Mouse (Mus musculus) frontal cortex, postnatal 10 days (tissue): ENCODE data around the gene Stx7.
A peak's percentile ranks its signal among the peaks of the same experiment; 100 is the strongest.
"Not testable (repeated sequence)": the region's sequence is repeated elsewhere in the genome, so short reads cannot be mapped to it uniquely, and the experiment has no call there.

ENCODE experiments used
- DNase-seq, 2 experiments: peaks; one replicate each; pipeline ENCODE4 v3.0.0; 2022; ENCODE audit warnings: low spot score in 2 of 2, mixed read lengths in 1 of 2

Gene Stx7

DNA sequence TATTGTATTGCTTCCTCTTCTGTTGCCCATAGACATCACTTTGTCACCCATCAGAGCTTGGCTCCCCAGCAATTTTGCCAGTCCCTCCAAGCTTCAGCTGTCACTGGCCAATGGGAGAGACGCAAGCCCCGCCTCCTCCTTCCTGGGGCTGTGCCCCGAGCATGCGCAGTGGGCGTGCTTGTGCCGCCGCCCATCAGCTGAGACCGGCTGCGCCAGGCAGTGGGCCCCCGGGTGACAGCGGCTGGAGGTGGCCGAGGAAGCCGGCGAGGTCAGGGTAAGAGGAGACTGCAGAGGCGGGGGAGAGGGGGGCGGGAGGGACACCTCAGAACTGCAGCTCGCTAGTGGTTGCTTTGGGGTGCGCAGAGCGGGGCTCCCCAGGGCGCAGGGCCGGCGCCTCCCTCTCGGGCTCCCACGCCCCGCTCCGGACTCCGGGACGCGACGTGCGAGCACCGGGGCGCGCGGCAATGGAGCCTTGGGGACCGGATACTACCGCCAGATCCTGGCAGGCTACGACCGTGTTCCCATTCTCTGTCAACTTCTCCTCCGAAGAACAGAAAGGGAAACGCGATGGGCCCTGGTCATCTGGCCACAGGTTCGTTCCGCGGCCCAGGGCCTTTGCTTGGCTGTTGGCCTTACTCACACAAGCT, at the start of gene Stx7:
Gene Stx7 (plus strand): TSS at position 168 of the 647 bp plus-strand sequence.
- peak; percentile 82 to 90 for DNase-seq

DNA sequence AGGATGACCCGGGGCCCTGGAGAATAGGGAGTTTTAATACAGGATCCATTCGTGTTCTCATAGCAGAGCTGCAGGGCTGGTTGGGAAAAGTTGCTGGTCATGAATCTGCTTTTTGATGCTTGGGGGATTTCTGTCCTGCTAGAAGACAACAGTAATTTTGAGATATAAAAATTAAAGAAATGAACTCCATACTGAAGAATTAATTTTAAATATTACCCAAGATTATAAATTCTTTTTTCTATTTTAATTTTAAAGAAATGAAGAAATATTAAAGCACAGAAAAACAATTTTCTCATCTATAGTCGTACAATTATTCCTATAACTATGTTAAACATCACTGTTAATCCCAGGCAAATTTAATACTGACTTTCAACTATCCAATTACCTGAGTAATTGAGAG, 47.3 kb upstream of the Stx7 start, which contains the start of gene Taar8c:
Gene Taar8c (minus strand): TSS at position 101 of the 400 bp plus-strand sequence.
- DNase-seq: not testable (repeated sequence)

DNA sequence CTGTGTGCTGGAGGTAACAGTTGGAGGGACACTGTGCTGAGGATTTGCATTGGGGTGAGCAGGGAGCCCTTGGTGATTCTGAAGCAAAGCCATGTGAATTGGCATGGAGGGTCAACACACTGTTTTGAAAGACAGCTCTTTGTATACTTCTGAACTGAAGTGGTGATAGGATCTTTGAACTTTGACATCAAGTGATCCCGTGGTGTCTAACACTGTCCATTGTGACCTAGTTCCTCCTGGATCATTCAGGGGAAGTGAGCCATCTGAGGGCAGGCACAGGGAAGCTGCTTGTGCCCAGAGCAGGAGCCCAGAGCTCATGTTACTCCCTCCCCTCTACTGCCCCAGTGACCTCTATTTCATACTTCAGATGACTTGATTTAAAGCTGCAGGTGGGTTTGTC, 45.8 kb upstream of the Stx7 start:
- not testable (repeated sequence) for DNase-seq

DNA sequence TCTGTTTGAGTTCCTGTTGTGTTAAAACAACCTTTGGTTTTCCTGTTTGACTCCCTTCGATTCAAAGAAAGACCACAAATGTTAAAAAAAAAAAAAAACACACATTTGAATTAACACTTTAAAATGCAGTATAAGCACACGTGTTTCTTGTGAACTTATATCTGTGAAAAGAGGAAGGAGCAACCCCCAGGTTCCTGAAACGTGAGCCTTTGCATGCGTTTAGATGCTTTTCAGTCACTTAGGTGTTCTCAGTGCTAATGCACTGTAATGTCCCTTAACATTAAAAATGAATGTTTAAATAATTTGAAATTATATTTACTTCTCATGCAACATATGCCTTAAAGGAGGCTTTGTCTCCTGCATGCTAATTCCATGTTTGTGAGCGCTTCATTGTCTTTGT, 41.4 kb upstream of the Stx7 start:
- DNase-seq: no peak

DNA sequence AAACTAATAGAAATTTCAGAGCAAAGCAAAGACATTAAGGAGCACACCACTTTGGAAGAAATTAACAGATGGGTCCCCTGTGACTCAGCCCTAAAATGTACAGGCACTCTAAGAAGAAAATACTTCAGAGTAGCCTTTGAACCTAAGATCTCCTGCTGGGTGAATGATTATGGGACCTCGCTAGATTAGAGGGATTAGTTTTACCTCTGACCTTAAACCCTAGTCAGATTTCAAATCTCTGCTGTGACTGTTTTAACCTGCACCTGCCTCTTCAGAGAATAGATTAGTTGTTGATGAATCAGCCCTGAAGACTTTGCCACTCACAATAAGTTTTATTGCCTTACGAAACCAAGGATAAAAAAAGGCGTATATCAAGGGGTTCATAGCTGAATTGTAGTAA, 40.9 kb upstream of the Stx7 start:
- no peak for DNase-seq

DNA sequence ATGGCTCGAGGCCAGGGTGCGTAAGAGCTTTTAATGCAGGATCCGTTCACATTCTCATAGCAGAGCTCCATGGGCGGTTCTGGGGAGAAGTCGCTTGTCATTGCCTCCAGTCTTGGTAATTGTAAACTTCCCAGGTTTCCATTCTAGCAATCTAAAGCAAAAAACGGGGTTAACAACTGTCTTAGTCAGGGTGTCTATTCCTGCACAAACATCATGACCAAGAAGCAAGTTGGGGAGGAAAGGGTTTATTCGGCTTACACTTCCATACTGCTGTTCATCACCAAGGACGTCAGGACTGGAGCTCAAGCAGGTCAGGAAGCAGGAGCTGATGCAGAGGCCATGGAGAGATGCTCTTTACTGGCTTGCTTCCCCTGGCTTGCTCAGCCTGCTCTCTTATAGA, 39.7 kb upstream of the Stx7 start, which contains the start of gene Taar9:
Gene Taar9 (minus strand): TSS at position 101 of the 400 bp plus-strand sequence.
- not testable (repeated sequence) for DNase-seq

DNA sequence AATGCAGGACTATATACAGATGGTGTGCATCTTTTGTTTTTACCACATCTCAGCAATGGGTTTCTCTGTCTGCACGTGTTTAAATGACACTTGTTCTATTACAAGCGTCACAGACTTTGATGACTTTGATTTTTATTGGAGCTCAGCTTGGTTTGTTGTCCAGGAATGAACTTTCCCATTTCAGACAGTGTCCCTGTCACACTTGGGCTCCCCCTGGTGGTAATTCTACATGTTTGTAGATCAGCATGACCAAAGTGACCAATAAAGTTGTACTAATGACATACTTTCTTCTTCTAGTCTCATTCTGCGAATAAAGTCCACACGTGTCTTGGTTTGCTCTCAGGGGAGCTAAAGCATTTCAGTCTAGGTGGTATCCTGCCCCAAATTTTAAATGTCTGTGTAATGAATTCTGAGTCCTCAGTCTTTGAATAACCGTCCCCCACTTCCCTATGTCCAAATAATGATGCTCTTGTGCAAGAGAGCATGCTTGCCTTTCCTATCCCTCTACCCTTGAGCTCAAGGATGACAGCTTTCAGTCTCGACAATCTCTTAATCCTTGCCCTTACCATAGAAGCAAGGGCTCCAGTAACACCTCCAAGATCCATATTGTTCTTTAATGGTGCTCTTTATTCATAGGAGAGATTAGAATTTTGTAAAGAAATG, 37.9 kb upstream of the Stx7 start:
- DNase-seq: no peak

DNA sequence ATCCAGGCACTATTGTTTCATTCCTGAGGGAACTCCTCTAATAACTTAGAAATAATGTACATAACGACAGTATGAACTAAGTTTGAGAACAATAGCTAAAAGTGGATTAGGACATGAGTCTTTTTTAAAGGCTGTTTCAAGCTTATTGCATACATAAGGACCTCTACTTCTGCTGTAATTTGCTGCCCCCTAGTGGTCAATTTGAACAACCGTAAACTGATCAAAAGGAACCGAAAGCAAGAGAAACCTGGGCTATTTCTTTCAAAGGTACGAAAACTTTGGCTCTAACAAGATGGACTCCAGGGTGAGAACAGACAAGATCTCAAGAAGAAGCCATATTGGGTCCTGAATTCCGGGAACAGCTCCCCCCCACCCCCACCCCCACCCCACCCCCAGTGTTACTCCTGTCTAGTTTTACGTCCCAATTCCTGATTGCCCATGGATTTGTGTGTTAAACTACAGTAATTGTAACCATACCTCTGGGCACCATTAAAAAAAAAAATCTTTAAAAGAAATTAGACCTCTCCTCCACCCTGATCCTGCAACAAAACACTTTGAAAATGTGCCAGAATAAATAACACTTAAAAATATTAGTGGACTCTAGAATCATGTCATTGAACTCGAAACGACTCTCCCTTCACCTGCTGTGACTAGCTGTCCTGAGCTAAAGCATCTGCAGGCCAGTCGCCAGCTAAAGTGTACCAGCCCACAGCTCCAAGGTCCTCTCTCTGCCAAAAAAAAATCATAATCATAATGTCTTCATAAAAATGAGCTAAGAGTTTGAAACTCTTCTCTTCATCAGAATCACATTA, 17.4 kb upstream of the Stx7 start:
- DNase-seq: peak; percentile 29 to 31

DNA sequence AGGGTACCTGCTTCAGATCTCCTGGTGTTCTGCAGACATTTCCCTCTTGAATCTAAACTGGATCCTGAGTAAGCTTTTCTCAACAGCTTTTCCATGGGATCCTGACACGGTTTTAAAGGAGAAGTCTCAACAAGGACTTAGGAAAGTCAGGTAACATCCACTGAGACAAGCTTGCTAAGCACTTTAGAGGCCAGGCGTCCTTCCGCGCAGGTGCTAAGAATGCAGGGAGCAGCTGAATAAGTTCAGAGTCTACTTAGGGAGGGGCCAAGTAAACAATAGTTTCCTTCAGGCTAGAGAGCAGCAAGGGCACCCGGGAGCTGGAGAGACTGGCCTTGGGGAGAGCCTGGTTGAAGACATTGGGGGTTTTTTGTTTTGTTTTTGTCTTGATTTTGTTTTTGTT, 16.8 kb upstream of the Stx7 start:
- DNase-seq: no peak

DNA sequence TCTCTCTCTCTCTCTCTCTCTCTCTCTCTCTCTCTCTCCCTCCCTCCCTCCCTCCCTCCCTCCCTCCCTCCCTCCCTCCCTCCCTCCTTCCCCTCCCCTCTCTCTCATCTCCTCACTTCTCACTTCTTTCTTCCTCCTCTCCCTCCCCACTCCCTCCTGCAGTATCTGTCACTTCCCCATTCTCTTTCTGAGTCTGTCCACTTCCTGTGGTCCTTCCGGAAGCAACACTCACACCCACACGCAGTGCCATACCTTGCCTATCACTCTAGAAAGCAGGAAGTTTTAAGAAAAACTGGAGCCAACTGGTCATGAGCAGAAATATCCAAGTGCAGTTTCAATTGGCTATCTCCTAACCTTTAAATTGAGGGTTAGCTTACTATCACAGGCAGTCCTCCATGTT, 16.0 kb upstream of the Stx7 start:
- DNase-seq: no peak

DNA sequence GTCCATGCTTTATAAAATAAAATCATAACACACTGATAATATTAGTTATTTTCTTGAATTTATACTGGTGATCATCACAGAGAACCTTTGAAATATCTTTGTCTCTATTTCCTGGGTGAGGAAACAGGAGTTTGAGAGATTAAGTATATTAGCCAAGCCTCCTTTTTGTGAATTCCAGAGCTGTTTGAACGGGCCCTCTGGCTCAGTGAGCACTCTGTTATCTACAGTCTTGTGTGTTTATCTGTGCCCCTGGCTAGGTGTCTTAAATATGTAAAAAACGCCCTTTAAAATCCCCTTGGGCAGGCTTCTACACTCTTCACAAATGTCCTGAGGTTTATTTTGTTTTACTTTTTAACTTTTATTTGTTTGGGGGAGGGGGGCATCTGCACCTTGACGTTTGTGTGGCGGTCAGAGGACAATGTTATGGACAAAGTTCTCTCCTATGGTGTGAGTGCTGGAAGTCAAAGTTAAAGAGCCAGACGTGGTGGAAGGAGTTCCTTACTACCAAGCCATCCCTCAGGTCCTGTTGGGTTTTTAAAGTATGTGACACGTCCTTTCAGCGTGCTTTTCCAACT, 14.9 kb upstream of the Stx7 start:
- no peak for DNase-seq

DNA sequence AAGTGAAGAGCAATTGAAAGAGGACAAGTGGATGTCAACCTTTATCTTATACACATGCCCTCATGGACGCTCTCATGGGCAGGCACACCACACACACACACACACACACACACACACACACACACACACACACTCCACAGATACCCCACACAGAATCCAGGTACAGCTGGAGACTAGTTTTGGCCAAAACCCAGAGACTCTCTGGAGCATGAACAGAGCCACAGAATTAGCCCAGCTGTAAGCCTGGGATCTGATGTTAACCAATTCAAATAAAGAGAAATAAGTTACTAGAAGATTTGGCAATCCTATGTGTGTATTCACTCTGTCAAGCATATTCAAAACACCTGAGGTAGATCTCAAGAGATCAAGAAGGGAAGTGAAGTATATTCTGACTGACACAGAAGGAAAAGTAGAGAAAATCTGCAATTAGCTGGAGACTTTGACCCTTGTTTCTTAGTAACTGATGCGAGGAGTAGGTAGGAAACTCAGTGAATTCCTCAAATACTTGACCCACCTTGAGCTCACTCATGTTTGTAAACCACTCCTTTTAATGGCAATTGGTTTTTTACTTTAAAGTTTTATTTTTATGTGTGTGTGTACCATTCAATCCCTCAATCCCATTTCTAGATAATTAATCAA, 10.4 kb upstream of the Stx7 start:
- DNase-seq: no peak

DNA sequence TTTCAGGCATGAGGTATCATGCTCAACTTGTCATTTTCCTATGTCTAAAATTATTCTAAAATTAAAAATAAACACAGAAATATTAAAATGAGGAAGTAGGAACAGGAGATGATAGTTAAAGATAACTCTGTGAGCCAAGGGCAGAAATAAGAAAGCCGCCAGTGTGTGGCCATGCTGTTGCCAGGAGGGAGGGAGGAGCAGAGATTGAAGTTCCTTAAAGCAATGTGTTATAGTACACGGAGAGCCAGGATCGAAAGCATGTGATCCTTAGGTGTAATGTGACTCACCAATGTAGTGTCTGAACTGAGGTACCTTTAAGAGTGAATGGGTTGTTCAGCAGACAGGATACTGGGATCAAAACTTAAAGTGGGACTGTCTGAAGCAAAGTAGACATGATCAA, 6.4 kb upstream of the Stx7 start:
- no peak for DNase-seq

DNA sequence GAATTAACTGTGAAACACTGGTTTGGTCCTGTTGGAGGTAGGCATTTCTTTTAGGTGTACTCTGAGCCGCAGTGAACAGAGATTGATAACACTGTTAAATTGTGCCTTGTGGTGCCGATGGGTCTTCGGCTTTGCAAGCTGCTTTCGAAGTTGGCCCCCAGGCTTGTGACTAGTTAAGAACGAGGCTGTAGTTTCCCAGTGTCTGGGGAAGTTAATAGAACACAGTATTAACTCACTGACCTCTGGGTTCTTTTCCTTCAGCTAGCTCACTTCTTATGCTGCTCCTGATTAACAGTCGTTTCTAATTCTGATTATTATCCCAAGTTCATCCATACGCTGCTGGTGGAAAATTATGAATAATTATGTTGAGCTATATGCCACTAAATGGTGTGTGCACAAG, 984 bp downstream of the Stx7 start:
- DNase-seq: no peak

DNA sequence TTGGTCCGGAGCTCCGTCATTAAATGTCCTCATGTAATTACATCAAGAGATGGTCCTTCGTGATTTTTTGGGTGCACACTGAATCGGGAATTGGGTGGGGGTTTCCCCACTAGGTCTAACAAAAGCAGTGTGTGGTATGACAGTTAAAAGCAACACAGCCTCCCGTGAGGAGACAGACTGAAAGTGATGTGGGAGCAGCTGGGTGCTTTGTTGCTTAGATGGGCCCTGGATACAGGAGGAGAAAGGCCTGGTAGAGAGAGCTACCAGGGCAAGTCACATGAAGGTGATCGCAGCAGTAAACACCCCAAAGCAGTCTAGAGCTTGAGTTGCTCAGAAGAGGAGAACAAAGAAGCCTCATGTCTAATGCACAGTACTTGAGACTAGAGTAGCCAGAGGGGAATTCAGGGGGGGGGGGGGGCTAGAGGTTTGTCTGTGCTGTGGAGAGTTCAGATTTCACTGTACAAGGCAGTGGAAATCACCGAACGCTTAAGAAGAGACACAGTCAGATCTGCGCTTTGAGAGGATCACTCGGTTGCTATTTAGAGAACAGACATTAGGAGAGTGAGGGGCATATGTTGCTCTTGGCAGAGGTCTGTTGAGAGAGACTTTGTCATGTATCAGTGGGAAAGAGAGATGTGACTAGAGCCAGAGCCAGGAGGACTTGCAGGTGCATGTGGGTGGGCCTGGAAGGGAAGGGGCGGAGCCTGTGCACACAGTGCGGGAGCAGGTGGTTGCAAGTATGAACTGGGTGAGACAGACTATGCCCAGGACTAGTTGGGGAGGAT, 9.6 kb downstream of the Stx7 start:
- DNase-seq: no peak

DNA sequence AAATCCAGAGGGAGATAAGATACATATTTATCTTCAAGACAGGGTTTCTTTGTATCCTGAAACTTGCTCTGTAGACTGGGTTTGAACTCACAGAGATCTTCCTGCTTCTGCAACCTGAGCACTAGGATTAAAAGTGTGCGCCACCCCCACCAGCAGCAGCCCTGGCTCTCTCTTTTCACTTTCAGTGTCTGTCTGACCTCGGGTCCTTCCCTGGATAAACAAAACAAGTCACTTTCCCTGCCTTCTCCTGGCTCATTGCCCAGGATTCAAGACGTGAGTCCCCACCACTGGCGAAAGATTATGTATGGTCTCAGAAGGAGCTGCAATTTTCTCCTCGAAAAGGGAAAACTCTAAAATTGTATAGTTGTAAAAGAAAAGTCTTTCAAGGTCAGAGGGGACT, 10.5 kb downstream of the Stx7 start:
- no peak for DNase-seq

DNA sequence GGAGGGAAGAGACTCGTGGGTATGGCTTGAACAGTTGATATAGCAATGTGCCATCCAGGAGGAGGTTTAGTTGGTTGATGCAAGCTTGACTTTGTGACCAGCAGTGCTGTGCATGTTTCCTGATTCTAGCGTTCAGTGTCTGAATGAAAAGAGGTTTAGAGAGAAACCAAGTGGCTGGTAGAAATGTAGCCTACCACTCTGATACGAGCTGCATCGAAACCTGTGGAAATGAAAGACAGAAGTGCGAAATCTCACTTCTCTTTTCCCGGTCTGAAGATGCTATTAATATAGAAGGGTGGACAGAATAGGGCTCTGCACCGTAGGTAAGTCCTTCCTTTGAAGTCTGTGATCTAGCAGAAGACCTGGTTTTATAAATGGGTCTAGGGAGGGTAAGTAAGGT, 11.2 kb downstream of the Stx7 start:
- no peak for DNase-seq

DNA sequence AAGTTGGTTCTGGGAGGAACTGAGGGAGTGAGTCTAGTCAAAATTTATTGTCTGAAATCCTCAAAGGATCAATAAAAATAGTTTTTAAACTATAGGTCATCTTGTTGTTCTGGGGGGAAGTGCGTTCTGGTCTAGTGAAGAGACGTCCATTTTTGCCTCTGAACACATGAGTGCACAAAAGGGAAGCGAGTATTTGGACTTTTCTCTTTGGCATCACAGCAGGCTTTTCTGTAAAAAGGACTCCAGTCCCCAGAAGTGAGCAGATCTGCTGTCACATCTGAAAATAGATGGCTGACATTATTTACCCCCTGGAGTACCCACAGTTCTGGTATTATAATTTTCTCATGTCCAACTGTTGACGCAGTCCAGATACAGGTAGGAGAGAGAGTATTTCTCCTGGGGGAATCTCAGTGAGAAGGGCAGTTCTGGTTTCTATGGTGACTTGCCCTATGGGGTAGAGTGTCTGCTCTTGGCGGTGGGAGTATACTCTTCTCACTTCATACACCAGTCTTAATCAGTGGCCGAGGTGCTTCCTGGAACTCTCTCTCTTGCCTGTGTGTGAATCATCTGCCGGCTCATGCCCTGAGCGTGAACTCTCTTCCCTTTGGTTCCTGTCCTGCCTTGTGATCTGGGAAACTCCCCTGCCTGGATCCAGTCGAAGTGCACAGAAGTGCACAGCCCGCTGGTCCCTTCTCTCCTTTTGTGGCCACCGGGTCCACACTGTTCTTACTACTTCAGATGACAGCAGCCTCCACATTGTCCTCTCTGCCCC, 15.2 kb downstream of the Stx7 start:
- DNase-seq: no peak

DNA sequence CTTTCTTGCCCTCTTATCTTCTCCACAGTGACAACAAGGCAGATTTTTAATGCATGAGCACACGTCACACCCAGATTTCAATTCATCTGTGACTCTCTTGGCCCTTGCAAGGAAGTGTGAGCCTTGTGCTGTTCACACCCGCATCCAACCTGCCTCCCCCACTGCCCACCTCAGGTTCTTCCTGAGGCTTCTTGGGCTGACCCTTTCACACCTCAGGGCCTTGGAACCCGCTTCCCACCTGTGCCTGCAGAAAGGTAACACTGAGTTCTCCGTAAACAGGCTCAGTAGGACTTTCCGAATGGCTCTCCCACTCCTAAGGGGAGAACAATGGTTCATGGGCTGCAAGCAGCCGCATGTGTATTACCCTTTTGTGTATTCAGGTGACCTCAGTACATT, 15.8 kb downstream of the Stx7 start:
- no peak for DNase-seq

DNA sequence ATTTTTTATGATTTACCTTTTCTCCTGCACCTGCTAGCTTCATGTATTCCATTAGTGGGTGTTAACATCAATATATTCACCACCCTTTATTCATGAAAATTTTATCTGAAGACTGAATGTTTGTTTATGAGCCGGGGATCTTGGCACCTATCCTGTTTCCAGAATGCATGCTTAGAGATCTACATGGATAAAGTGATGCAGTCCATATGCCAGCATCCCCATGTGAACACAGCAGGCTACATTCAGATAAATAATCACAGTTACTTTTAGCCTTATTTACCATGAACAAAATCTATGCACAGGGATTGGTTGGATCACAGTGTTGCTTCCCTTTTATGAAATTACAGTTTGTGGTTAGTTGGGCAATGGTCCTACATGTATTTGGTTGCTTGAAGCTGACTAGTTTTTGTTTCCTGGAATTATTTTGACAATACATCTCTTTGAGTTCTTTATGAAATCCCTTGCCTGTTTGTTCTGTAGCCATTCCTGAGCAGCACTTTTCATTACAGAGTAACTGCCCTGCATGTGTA, 16.5 kb downstream of the Stx7 start:
- DNase-seq: no peak
